Mouse (Mus musculus) lung, embryonic 15.5 days (tissue): Measurements from ENCODE around the gene Laptm5. TPM values are rescaled to one million over a fixed set of nuclear protein-coding genes. Genes with fewer than 3 reads are reported as not detected.

Experiments used
- ATAC-seq: fragments of 200-750 bp; cut with Nextera tagmentation; 2 replicates; pipeline ENCODE4 v1.8.0; 2017; ENCODE audit warnings: moderate number of reproducible peaks, borderline replicate concordance; ENCODE audit not compliant: low FRiP score, low TSS enrichment; ENCODE audit errors: extremely low read depth
- H3K27ac ChIP-seq: fragments of 300-500 bp; sonication (generic); 2 replicates; pipeline ENCODE4 v1.5.1; 2015; ENCODE audit warnings: moderate library complexity, mild to moderate bottlenecking, inconsistent platforms
- H3K27me3 ChIP-seq: fragments of 300-500 bp; sonication (generic); 2 replicates; pipeline ENCODE4 v1.6.1; 2015; ENCODE audit warnings: inconsistent platforms
- H3K36me3 ChIP-seq: fragments of 300-500 bp; sonication (generic); 2 replicates; pipeline ENCODE4 v1.6.1; 2015; ENCODE audit warnings: inconsistent platforms
- H3K4me1 ChIP-seq: fragments of 300-500 bp; sonication (generic); 2 replicates; pipeline ENCODE4 v1.6.1; 2015; ENCODE audit warnings: inconsistent platforms
- H3K4me2 ChIP-seq: fragments of 300-500 bp; sonication (generic); 2 replicates; pipeline ENCODE4 v1.6.1; 2015; ENCODE audit warnings: inconsistent platforms, mild to moderate bottlenecking, moderate library complexity
- H3K4me3 ChIP-seq: fragments of 300-500 bp; sonication (generic); 2 replicates; pipeline ENCODE4 v1.5.1; 2015; ENCODE audit warnings: mild to moderate bottlenecking, inconsistent platforms
- H3K9ac ChIP-seq: fragments of 300-500 bp; sonication (generic); 2 replicates; pipeline ENCODE4 v1.6.1; 2015; ENCODE audit warnings: inconsistent platforms
- H3K9me3 ChIP-seq: fragments of 300-500 bp; sonication (generic); 2 replicates; pipeline ENCODE4 v1.6.1; 2016; ENCODE audit warnings: inconsistent platforms
- WGBS: fragments of 180-500 bp; shearing (Covaris S2); methylation state at CpG from one replicate; pipeline ENCODE4 v1.1.7; 2015; 5-methylcytosine and 5-hydroxymethylcytosine counted together
- polyA plus RNA-seq: library from polyadenylated mRNA; unstranded; fragments of >200 nt; fragmentation: Nextera tagmentation; extraction: Ambion mirVana; gene quantifications from 2 replicates; pipeline ENCODE4 v1.2.1, GENCODE M21; 2015

Gene Laptm5
- 37.8 and 45.5 TPM in 2 replicates for polyA plus RNA-seq

DNA sequence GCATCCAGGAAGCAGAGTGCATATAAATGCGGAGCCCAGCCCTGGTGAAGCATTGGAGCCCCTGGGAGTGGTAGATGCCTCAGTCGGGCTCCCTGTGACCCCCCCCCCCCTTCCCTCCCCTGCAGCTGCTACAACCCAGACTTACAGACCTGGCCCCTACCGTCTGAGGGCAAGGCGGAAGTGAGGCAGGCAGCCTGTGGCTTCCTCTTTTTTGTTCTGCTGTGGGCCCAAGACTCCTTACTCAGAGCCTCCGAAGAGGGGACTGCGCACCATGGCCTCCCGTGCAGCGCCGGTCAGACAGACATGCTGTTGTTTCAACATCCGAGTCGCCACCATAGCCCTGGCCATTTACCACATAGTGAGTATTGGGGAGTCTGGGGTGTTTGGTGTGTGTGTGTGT is at the start of gene Laptm5:
TSS of gene Laptm5 (plus strand) at position 49 of the 400 bp plus-strand sequence.
- H3K27ac ChIP-seq: no peak within 1 kb of the TSS
- H3K4me3 ChIP-seq: no peak within 1 kb of the TSS
- no peak for ATAC-seq
- no peaks in the 10 kb centered on the region for H3K9me3 ChIP-seq
- no peaks in the 10 kb centered on the region for H3K36me3 ChIP-seq
- no peaks in the 10 kb centered on the region for H3K4me1 ChIP-seq
- H3K27me3 ChIP-seq: no peaks in the 10 kb centered on the region
- no peak within 1 kb of the TSS for H3K9ac ChIP-seq
- H3K4me2 ChIP-seq: no peak within 1 kb of the TSS
- WGBS: 61% methylated on average over 11 of the region's 11 CpGs

DNA sequence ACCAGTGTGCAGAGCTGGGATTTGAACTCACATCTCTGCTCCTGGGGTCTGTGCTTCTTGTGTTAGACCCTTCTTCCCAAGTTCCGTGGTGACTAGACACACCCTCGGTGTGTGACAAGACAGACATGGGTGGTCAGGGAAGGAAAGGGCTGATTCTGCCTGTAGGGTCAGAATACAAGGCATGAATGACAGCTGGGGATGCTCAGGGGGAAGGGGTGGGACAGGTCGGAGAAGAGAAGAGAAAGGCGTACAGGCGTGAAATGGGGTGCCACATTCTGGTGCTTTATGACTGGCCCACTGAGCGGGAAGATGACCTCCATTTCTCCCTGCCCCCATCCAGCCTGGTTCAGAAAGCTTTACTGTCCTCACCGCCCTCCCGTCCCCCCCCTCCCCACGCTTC is 47.5 kb upstream of the Laptm5 start:
- Histone ChIP-seq H3K4me1 (peaks cover 12% of the 10 kb centered on the region), H3K27ac (no peak overlapping the region), H3K4me2 (no peak overlapping the region), H3K9me3 (no peaks in the 10 kb centered on the region), H3K9ac (no peak overlapping the region), H3K36me3 (no peaks in the 10 kb centered on the region), H3K27me3 (peaks cover 17% of the 10 kb centered on the region), H3K4me3 (no peak overlapping the region)
- 63% methylated on average over 2 of the region's 9 CpGs for WGBS
- ATAC-seq: no peak

GRCm38 (mm10) chr4:130865901-130866371 is 47.0 kb upstream of the Laptm5 start:
- no peak for ATAC-seq
- Histone ChIP-seq H3K9me3 (no peaks in the 10 kb centered on the region), H3K27me3 (peaks cover 17% of the 10 kb centered on the region), H3K4me3 (no peak overlapping the region), H3K36me3 (no peaks in the 10 kb centered on the region), H3K4me2 (no peak overlapping the region), H3K9ac (no peak overlapping the region), H3K4me1 (peaks cover 12% of the 10 kb centered on the region), H3K27ac (no peak overlapping the region)
- 29% methylated on average over 8 of the region's 8 CpGs for WGBS

- no peaks in the 10 kb centered on the region for H3K36me3 ChIP-seq
- no peaks in the 10 kb centered on the region for H3K4me1 ChIP-seq
- 48% methylated on average over 6 of the region's 6 CpGs for WGBS
- no peak overlapping the region for H3K4me3 ChIP-seq
- H3K9me3 ChIP-seq: no peaks in the 10 kb centered on the region
- peaks cover under 1% of the 10 kb centered on the region for H3K27me3 ChIP-seq
- ATAC-seq: no peak
- no peak overlapping the region for H3K27ac ChIP-seq
- H3K9ac ChIP-seq: no peak overlapping the region
- H3K4me2 ChIP-seq: no peak overlapping the region
Observed at GRCm38 (mm10) chr4:130867940-130868339, 45.0 kb upstream of the Laptm5 start.

GRCm38 (mm10) chr4:130868803-130869202 is 44.1 kb upstream of the Laptm5 start:
- Histone ChIP-seq H3K9me3 (no peaks in the 10 kb centered on the region), H3K27me3 (peaks cover 4% of the 10 kb centered on the region), H3K36me3 (no peaks in the 10 kb centered on the region), H3K4me1 (no peaks in the 10 kb centered on the region), H3K9ac (no peak overlapping the region), H3K4me2 (no peak overlapping the region), H3K4me3 (no peak overlapping the region), H3K27ac (no peak overlapping the region)
- ATAC-seq: no peak
- WGBS: 36% methylated on average over 5 of the region's 5 CpGs

DNA sequence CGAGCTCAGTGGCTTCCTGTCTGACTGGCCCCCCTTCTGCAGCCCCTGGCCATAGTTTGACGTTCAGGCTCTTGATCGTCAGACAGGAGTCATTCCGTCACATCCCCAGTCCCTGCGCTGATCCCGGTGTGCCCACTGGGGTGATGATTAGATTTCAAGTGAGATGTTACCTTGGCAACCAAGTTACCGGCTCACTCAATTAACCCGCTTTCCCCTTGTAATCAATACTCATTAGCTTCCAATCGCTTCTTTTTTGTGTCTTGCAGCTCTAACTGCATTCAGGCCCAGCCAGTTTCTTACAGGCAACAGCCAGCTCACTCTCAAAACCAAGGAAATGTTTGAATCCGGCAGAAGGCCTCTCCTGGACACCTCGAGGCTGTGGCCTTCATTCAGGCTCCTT is 40.5 kb upstream of the Laptm5 start:
- Histone ChIP-seq H3K4me3 (no peak overlapping the region), H3K36me3 (no peaks in the 10 kb centered on the region), H3K4me1 (peaks cover 16% of the 10 kb centered on the region), H3K27ac (no peak overlapping the region), H3K27me3 (peaks cover 23% of the 10 kb centered on the region; the same call in 1 of the 2 replicates), H3K9me3 (no peaks in the 10 kb centered on the region), H3K9ac (no peak overlapping the region), H3K4me2 (no peak overlapping the region)
- 48% methylated on average over 11 of the region's 11 CpGs for WGBS
- no peak for ATAC-seq

DNA sequence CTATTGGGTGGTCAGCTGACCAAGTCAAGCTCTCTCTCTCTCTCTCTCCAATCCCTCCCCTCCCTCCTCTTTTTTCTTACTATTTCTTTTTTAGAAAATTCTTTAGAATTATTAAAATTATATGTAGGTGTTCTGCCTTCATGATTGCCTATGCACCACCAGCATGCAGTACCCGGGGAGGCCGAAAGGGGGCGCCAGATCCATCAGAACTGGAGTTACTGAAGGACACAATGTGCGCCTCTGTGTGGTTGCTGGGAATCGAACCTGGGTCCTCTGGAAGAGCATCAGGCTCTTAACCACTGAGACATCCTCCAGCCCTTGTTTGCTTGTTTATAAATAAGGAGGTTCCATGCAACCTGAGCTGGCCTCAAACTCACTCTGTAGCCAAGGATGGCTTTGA is 39.5 kb upstream of the Laptm5 start:
- Histone ChIP-seq H3K36me3 (no peaks in the 10 kb centered on the region), H3K27me3 (peaks cover 23% of the 10 kb centered on the region; the same call in 1 of the 2 replicates), H3K9ac (no peak overlapping the region), H3K4me3 (no peak overlapping the region), H3K4me1 (peaks cover 21% of the 10 kb centered on the region), H3K27ac (no peak overlapping the region), H3K9me3 (no peaks in the 10 kb centered on the region), H3K4me2 (no peak overlapping the region)
- WGBS: 82% methylated on average over 5 of the region's 5 CpGs
- no peak for ATAC-seq

GRCm38 (mm10) chr4:130874601-130875000 is 38.3 kb upstream of the Laptm5 start:
- Histone ChIP-seq H3K4me2 (peak overlapping the region; percentile 21; the same call in 1 of the 2 replicates), H3K4me1 (peaks cover 24% of the 10 kb centered on the region), H3K27ac (no peak overlapping the region), H3K27me3 (peaks cover 23% of the 10 kb centered on the region; the same call in 1 of the 2 replicates), H3K9ac (peak overlapping the region; percentile 7; the same call in 1 of the 2 replicates), H3K36me3 (no peaks in the 10 kb centered on the region), H3K9me3 (no peaks in the 10 kb centered on the region), H3K4me3 (no peak overlapping the region)
- peak; percentile 78 for ATAC-seq
- WGBS: 10% methylated on average over 10 of the region's 10 CpGs

DNA sequence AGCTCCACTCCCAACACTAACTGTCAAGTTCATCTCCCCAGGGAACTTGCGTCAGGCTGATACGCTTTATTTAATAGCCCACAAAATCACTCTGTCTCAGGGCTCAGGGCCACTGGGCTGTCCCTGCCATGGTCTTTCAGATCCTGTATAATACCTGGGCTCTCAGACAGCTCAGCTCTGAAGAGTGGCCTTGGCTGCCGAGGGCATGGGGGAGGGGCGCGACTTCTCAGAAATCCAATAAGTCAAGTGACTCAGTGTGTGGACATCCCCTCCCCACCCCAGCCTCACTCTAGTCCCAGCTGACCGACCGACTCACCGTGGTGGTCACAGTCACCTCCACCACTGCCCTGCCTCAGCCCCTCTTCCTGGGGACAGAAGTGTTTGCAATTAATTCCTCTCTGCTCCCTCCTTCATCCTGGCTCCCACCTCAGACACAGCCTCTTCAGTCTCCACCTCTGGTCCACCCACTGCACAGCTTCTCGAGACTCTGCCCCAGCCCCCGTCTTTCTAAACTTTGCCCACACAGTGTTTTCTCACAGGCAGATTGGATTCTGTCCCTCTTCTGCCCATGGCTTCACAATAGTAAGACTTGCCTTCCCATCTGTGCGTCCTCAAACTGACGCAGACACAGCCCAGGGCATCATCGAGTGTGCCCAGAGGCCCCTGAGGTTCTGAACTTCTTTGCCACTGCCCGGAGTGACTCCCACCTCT is 36.8 kb upstream of the Laptm5 start:
- peaks cover 23% of the 10 kb centered on the region; the same call in 1 of the 2 replicates for H3K27me3 ChIP-seq
- H3K27ac ChIP-seq: no peak overlapping the region
- peaks cover 24% of the 10 kb centered on the region for H3K4me1 ChIP-seq
- WGBS: 41% methylated on average over 14 of the region's 14 CpGs
- no peak for ATAC-seq
- H3K9ac ChIP-seq: no peak overlapping the region
- no peaks in the 10 kb centered on the region for H3K9me3 ChIP-seq
- H3K4me3 ChIP-seq: no peak overlapping the region
- no peak overlapping the region for H3K4me2 ChIP-seq
- H3K36me3 ChIP-seq: no peaks in the 10 kb centered on the region

DNA sequence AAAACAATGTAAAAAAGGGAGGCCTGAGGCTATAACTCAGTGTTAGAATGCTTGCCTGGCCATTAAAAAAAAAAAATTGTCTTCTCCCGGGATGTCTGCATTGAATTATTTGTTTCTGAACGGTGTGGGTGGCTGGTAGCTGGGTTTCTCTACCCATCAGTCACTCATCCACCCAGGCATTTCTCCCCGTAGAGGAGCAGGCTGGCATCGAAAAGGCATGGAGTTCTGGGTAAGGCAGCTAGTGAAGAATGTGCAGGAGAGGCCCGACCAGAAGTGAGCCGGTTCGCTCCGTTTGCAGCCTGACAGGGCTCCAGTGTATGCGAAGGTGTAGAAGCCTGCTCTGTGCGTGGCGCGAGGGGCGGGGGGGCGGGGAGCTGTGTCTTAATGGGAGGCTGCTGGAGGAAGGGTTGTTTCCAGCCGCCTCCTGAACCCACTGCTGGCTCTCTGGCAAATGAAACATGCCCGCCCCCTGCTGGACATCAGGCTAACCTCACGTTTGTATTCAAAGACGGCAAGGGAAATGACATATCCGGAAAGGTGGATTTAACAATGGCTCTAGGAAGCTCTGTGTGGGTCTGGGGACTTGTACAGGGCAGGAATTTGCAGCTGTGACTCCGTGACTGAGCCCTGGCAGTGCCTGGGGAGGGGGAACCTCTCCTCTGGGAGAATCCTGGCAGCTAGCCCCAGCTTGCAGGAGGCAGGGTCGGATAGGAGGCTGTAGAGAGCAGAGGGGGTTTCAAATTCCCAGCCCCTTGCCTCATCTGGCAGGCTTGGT is 34.5 kb upstream of the Laptm5 start:
- H3K27ac ChIP-seq: peak overlapping the region; percentile 50; the same call in 1 of the 2 replicates
- no peak overlapping the region for H3K4me3 ChIP-seq
- H3K4me2 ChIP-seq: peak overlapping the region; percentile 53
- peaks cover 23% of the 10 kb centered on the region; the same call in 1 of the 2 replicates for H3K27me3 ChIP-seq
- peak; percentile 52 for ATAC-seq
- H3K4me1 ChIP-seq: peaks cover 24% of the 10 kb centered on the region
- 6% methylated on average over 20 of the region's 21 CpGs for WGBS
- no peak overlapping the region for H3K9ac ChIP-seq
- no peaks in the 10 kb centered on the region for H3K36me3 ChIP-seq
- no peaks in the 10 kb centered on the region for H3K9me3 ChIP-seq

- no peaks in the 10 kb centered on the region for H3K9me3 ChIP-seq
- 72% methylated on average over 1 of the region's 1 CpGs for WGBS
- ATAC-seq: 0 out of 2 replicates have a peak, but pooled peaks have one; percentile 7
- peaks cover 24% of the 10 kb centered on the region for H3K4me1 ChIP-seq
- H3K4me2 ChIP-seq: no peak overlapping the region
- no peak overlapping the region for H3K4me3 ChIP-seq
- H3K36me3 ChIP-seq: no peaks in the 10 kb centered on the region
- H3K9ac ChIP-seq: no peak overlapping the region
- peak overlapping the region; percentile 50; the same call in 1 of the 2 replicates for H3K27ac ChIP-seq
- peaks cover 17% of the 10 kb centered on the region; the same call in 1 of the 2 replicates for H3K27me3 ChIP-seq
Observed at GRCm38 (mm10) chr4:130879048-130879384, 33.9 kb upstream of the Laptm5 start.

DNA sequence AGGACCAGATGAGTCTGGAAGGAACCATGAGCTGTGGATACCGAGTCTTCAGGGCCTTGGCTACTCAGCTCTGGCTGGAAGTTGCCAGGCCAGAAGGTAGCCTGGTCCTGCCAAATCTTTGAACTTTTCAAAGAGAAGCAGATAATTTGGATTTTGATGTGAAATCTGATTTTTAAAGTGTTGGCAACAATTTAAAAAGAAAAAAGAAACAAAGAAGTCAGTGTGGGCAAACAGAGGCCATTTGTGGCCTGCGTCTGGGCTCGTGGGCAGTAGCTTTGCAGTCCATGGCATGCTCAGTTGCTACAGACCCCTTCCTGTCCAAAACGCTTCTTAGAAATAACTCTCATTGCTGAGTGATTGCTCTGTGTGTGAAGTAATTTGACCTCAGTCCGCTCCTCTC is 31.6 kb upstream of the Laptm5 start:
- peaks cover 9% of the 10 kb centered on the region; the same call in 1 of the 2 replicates for H3K4me1 ChIP-seq
- no peak overlapping the region for H3K9ac ChIP-seq
- no peak overlapping the region for H3K4me3 ChIP-seq
- WGBS: 55% methylated on average over 5 of the region's 5 CpGs
- ATAC-seq: no peak
- H3K4me2 ChIP-seq: no peak overlapping the region
- H3K9me3 ChIP-seq: no peaks in the 10 kb centered on the region
- H3K27ac ChIP-seq: no peak overlapping the region
- H3K36me3 ChIP-seq: no peaks in the 10 kb centered on the region
- peaks cover 8% of the 10 kb centered on the region; the same call in 1 of the 2 replicates for H3K27me3 ChIP-seq
